ENCODE assay signal across 9 mouse cellular contexts in genomic region chr6:99519052-99519451, GRCm38 (mm10). TPM values are rescaled to one million over a fixed set of nuclear protein-coding genes. Genes with fewer than 3 reads are reported as not detected.
DNase-seq lines count a peak whose midpoint lies in the region; ATAC-seq and TF ChIP-seq lines count a peak whose summit lies in the region.
"Had no signal": no experiment of that assay in that cellular context is flagged by ENCODE, and none has a peak within 500 bp of the region (broad histone marks: within the 10 kb centered on the region; RNA-seq: fewer than 3 reads in every experiment).

No protein-coding gene starts in this region.

- no peak for TF ChIP-seq EP300 in lung, postnatal 0 days (IDR thresholded peaks at IDR 0.05)

- H3K36me3 ChIP-seq in hindbrain, embryonic 13.5 days, result no peaks in the 10 kb centered on the region
- H3K36me3 ChIP-seq in neural tube, embryonic 13.5 days, result no peaks in the 10 kb centered on the region
- no peaks in the 10 kb centered on the region for H3K36me3 ChIP-seq in lung, postnatal 0 days (ENCODE audit: insufficient read depth, low read length)

- DNase-seq in kidney, postnatal 10 days, result peak; percentile 21
- DNase-seq in kidney, postnatal 14 days, result no peak
- DNase-seq in embryo, embryonic 10.5 days (ENCODE audit: low spot score), result peak; percentile 69
- DNase-seq in spleen, adult 12 weeks (ENCODE audit: low spot score), result no peak
- no peak for DNase-seq in ovary, postnatal 10 days (ENCODE audit: low spot score)
- DNase-seq in lung, postnatal 0 days (ENCODE audit: low spot score), result no peak
- DNase-seq: kidney, adult 9 months had no signal

- no peak for TF ChIP-seq CTCF in lung, postnatal 0 days (IDR thresholded peaks at IDR 0.05)

- peaks cover 26% of the 10 kb centered on the region for H3K4me1 ChIP-seq in hindbrain, embryonic 13.5 days (replicated peaks)
- peaks cover 21% of the 10 kb centered on the region for H3K4me1 ChIP-seq in neural tube, embryonic 13.5 days (replicated peaks)
- H3K4me1 ChIP-seq in lung, postnatal 0 days (ENCODE audit: insufficient read depth, low read depth, low read length), result no peaks in the 10 kb centered on the region

- no peak overlapping the region for H3K9ac ChIP-seq in hindbrain, embryonic 13.5 days
- H3K9ac ChIP-seq in neural tube, embryonic 13.5 days, result 0 out of 2 replicates have a peak overlapping the region, but pooled peaks have one; percentile 98
- H3K9ac ChIP-seq in lung, postnatal 0 days (replicated peaks; ENCODE audit: low read depth), result no peak overlapping the region

- WGBS in hindbrain, embryonic 13.5 days, result 20% methylated on average over 4 of the region's 4 CpGs
- 19% methylated on average over 4 of the region's 4 CpGs for WGBS in neural tube, embryonic 13.5 days
- WGBS in lung, postnatal 0 days, result 38% methylated on average over 4 of the region's 4 CpGs

- H3K4me3 ChIP-seq in hindbrain, embryonic 13.5 days, result 0 out of 2 replicates have a peak overlapping the region, but pooled peaks have one; percentile 2
- peak overlapping the region; percentile 73; the same call in 1 of the 2 replicates for H3K4me3 ChIP-seq in neural tube, embryonic 13.5 days
- H3K4me3 ChIP-seq in lung, postnatal 0 days (ENCODE audit: low read depth, low read length), result no peak overlapping the region

- no peaks in the 10 kb centered on the region for H3K9me3 ChIP-seq in hindbrain, embryonic 13.5 days
- H3K9me3 ChIP-seq in neural tube, embryonic 13.5 days, result no peaks in the 10 kb centered on the region
- H3K9me3 ChIP-seq in lung, postnatal 0 days (ENCODE audit: low read length), result no peaks in the 10 kb centered on the region

- H3K4me2 ChIP-seq in hindbrain, embryonic 13.5 days, result peak overlapping the region; percentile 99
- peak overlapping the region; percentile 98 for H3K4me2 ChIP-seq in neural tube, embryonic 13.5 days
- no peak overlapping the region for H3K4me2 ChIP-seq in lung, postnatal 0 days (replicated peaks; ENCODE audit: low read depth, low read length)

- H3K27ac ChIP-seq in hindbrain, embryonic 13.5 days, result no peak overlapping the region
- no peak overlapping the region for H3K27ac ChIP-seq in neural tube, embryonic 13.5 days (replicated peaks)
- H3K27ac ChIP-seq in lung, postnatal 0 days (ENCODE audit: low read length), result no peak overlapping the region

- ATAC-seq in hindbrain, embryonic 13.5 days (ENCODE audit: low FRiP score), result no peak
- ATAC-seq in neural tube, embryonic 13.5 days (ENCODE audit: low read depth), result no peak
- ATAC-seq in lung, postnatal 0 days, result no peak

- no peaks in the 10 kb centered on the region for H3K27me3 ChIP-seq in hindbrain, embryonic 13.5 days
- H3K27me3 ChIP-seq in neural tube, embryonic 13.5 days, result no peaks in the 10 kb centered on the region
- no peaks in the 10 kb centered on the region for H3K27me3 ChIP-seq in lung, postnatal 0 days (replicated peaks; ENCODE audit: insufficient read depth, low read length)

RNA-seq across cellular contexts. Expression of gene Foxp1, which starts 3.5 kb away (rescaled TPM):
- 64.7 and 66.6 TPM in 2 replicates for polyA plus RNA-seq in hindbrain, embryonic 13.5 days (2015; fragmentation: Nextera tagmentation; extraction: Ambion mirVana)
- 73.2 and 74.0 TPM in 2 replicates for polyA plus RNA-seq in neural tube, embryonic 13.5 days (2015; fragmentation: Nextera tagmentation; extraction: Ambion mirVana)
- polyA plus RNA-seq in lung, postnatal 0 days (2015; fragmentation: Nextera tagmentation; extraction: Ambion mirVana), result 113 and 121 TPM in 2 replicates

Comparison
In these comparisons a context has a peak if more than half of its experiments do, and no peak if none do; other contexts are left out.
1. DNase-seq: peak in kidney, postnatal 10 days (single experiment) and embryo, embryonic 10.5 days (single experiment); none in kidney, postnatal 14 days (single experiment), spleen, adult 12 weeks (single experiment), ovary, postnatal 10 days (single experiment) and lung, postnatal 0 days (single experiment).